Mouse (Mus musculus) cerebellum, adult 9-10 months (tissue): Measurements from ENCODE around the gene Il18rap.

ENCODE experiments used
- DNase-seq: peaks from one replicate; pipeline ENCODE4 v3.0.0; 2022

Gene Il18rap

GRCm38 (mm10) chr1:40514851-40515585 is at the start of gene Il18rap:
Gene Il18rap (plus strand): TSS chr1:40515362.
- DNase-seq, result no peak

- no peak for DNase-seq
Observed at GRCm38 (mm10) chr1:40465477-40466430, 49.4 kb upstream of the Il18rap start, which contains the start of gene Il18r1. Gene Il18r1 (plus strand): TSS chr1:40465552.

GRCm38 (mm10) chr1:40467306-40467705 is 47.9 kb upstream of the Il18rap start:
- DNase-seq, result no peak

- no peak for DNase-seq
Observed at GRCm38 (mm10) chr1:40468805-40469204, 46.4 kb upstream of the Il18rap start.

- no peak for DNase-seq
Observed at GRCm38 (mm10) chr1:40469900-40470299, 45.3 kb upstream of the Il18rap start.

- no peak for DNase-seq
Observed at GRCm38 (mm10) chr1:40472401-40472800, 42.8 kb upstream of the Il18rap start.

- no peak for DNase-seq
Observed at GRCm38 (mm10) chr1:40473640-40474039, 41.5 kb upstream of the Il18rap start.

- DNase-seq, result no peak
Observed at GRCm38 (mm10) chr1:40474336-40474735, 40.8 kb upstream of the Il18rap start.

- no peak for DNase-seq
Observed at GRCm38 (mm10) chr1:40475697-40476096, 39.5 kb upstream of the Il18rap start.

- DNase-seq, result no peak
Observed at GRCm38 (mm10) chr1:40476756-40477155, 38.4 kb upstream of the Il18rap start.

GRCm38 (mm10) chr1:40479505-40479923 is 35.6 kb upstream of the Il18rap start:
- DNase-seq, result no peak

GRCm38 (mm10) chr1:40494594-40494993 is 20.6 kb upstream of the Il18rap start:
- DNase-seq, result no peak

GRCm38 (mm10) chr1:40499708-40500107 is 15.5 kb upstream of the Il18rap start:
- no peak for DNase-seq

GRCm38 (mm10) chr1:40501126-40501525 is 14.0 kb upstream of the Il18rap start:
- DNase-seq, result no peak

GRCm38 (mm10) chr1:40501546-40502398 is 13.4 kb upstream of the Il18rap start:
- no peak for DNase-seq

- DNase-seq, result no peak
Observed at GRCm38 (mm10) chr1:40504548-40504947, 10.6 kb upstream of the Il18rap start.

- DNase-seq, result no peak
Observed at GRCm38 (mm10) chr1:40516364-40516763, 1.2 kb downstream of the Il18rap start.

GRCm38 (mm10) chr1:40522918-40523317 is 7.8 kb downstream of the Il18rap start:
- no peak for DNase-seq

- no peak for DNase-seq
Observed at GRCm38 (mm10) chr1:40523971-40524722, 9.0 kb downstream of the Il18rap start.

GRCm38 (mm10) chr1:40529287-40529686 is 14.1 kb downstream of the Il18rap start:
- no peak for DNase-seq

GRCm38 (mm10) chr1:40537577-40537976 is 22.4 kb downstream of the Il18rap start:
- no peak for DNase-seq

- DNase-seq, result peak; percentile 43
Observed at GRCm38 (mm10) chr1:40544650-40545049, 29.5 kb downstream of the Il18rap start.
